Mouse (Mus musculus) E14TG2a.4 (cell line): ENCODE results near the gene Ccdc125.

ENCODE experiments used
- CTCF ChIP-seq: conservative IDR thresholded peaks from 2 replicates; pipeline ENCODE4 v1.5.1; 2014; ENCODE audit warnings: low read length
- NANOG ChIP-seq: IDR thresholded peaks from 2 replicates; pipeline ENCODE4 v1.6.1; 2014; ENCODE audit warnings: borderline replicate concordance, low read length, mixed read lengths
- POU5F1 ChIP-seq: IDR thresholded peaks from 2 replicates; pipeline ENCODE4 v1.6.1; 2014; ENCODE audit warnings: low read length, borderline replicate concordance

DNA sequence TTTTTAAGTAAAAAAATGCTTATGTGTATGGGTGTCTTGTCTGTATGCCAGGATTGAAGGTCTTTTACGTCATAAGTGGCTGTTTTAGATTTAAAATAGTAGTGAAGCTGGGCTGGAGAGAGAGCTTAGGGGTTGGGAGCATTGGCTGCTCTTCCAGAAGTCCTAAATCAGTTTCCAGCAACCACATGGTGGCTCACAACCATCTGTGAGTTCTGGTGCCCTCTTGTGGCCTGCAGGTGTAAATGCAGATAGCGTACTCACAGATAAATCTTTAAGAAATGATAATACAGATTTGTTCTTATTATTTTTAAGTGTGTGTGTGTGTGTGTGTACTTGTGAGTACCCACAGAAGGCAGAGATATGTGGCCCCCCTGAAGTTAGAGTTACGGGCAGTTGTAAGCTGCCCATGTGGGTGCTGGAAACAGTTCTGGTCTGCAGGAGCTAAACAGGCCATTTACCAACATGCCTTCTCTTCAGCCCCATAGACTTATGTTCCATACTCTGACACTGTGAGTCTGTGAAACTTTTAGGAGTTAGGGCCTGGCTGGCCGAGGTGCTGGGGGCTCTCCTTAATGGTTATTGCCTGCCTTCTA, 9.6 kb upstream of the Ccdc125 start:
- TF ChIP-seq CTCF (peak; percentile 98), NANOG (no peak), POU5F1 (no peak)
